Mouse (Mus musculus) layer of hippocampus, adult 9-10 months (tissue): ENCODE results near the gene Lrrc20.
A peak's percentile ranks its signal among the peaks of the same experiment; 100 is the strongest.
"Not testable (repeated sequence)": the region's sequence is repeated elsewhere in the genome, so short reads cannot be mapped to it uniquely, and the experiment has no call there.

Experiments used
- DNase-seq: peaks from one replicate; pipeline ENCODE4 v3.0.0; 2022; ENCODE audit warnings: low spot score

Lrrc20 gene

DNA sequence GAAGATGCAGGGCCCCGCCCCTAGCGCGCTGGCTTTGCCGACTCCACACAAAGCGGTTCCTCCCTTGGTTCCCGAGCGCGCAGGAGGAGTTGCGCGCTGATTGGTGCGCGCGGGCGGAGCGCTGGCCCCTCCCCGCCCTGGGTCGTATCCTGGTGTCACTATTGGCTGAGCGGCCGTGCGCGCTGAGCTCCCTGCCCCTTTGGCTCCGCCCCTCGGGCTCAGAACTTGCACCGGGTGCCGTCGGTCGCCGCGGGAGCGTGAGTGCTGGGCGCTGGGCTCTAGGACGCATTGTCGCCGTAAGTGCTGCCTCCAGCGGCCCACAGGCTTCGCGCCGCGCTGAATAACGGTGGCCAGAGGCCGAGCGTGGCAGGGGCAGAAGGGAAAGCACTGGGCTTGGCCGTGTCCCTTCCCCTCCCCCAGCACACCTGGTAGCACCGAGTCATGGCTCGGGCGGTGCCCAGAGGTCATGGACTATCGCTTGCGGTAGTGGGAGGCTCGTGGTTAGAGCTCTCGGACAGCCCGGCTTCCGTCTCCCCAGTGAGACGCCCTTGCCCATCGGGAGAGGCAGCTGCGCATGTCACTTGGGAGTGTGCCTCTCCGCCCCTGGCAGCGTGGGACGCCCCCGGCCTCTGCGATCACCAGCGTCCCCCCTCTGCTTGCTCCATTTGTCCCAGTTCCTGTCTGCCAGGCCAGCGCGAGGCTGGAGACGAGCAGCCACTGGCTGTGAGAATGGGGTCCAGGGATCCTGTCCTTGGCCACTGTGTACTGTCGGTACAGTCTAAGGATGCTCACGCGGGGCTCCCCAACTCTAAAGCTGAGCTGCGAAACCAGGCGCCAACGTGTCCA lies at the start of gene Lrrc20:
Gene Lrrc20 (plus strand): TSS at position 208 of the 846 bp plus-strand sequence.
- peak; percentile 84 for DNase-seq

GRCm38 (mm10) chr10:61426251-61426757 lies 49.3 kb upstream of the Lrrc20 start:
- DNase-seq: no peak

- no peak for DNase-seq
Measured at GRCm38 (mm10) chr10:61427951-61428350, 47.6 kb upstream of the Lrrc20 start.

DNA sequence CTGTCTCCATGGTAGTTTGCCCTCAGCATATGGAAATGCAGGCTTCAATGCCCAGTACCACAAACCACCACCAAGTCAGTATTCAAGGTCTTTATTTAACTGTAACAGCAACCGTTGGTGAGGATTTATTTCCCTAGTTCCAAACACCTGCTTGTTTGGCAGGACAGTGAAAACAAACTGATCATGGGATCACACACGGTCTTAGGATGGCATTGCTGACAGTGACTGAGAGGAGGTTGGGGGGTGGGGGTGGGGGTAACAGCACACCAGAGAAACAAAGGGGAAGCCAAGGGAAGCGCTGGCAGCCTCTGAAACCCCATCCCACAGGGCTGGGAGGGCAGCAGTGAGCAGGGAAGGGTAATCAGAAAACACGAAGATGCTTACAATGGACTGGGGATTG lies 47.2 kb upstream of the Lrrc20 start:
- no peak for DNase-seq

DNA sequence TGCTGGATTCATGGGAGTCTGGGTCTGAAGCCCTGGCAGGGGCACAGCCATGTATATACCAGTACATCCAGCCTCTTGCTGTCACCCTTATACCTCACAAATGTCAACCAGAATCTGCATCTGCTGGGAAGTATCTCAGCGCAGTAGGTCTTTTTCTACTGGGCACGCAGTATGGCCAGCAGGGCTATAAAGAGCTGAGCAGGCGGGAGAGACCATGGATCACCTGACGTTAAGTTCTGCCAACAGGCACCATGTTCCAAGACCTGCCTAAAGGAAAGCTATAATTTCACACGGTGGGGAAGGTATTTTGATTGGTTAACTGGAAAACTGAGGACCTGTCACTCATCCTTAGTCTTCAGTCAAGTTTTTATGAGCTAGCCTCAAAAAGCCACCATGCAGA lies 46.6 kb upstream of the Lrrc20 start:
- no peak for DNase-seq

GRCm38 (mm10) chr10:61431375-61431774 lies 44.2 kb upstream of the Lrrc20 start:
- DNase-seq: no peak

DNA sequence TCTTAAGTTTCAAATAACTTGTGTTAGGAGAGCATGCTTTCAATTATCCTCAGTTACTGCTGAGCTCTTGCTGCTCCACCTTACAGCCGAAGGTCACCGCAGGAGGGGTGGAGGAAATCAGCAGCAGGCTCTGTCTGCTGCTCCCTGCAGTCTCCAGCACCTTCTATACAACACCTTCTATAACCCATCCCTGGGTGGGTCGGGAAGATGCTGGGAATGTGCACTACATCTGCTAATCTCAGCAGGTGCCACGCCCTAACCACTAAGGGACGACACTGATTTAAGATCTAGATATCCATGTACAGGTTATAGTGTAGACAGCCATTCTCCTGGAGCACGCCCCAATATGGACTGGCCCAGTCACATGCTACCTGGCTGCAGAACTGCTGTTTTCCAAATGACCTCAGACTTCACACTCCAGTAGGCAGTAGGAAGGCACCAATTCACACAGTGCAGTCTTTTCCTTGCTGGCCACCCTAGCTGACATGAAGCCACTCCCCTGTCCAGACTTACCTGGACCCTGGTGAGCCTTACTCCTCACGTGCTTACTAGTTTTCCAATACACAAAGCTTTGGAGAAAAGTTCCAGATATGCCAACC lies 35.3 kb upstream of the Lrrc20 start:
- no peak for DNase-seq

DNA sequence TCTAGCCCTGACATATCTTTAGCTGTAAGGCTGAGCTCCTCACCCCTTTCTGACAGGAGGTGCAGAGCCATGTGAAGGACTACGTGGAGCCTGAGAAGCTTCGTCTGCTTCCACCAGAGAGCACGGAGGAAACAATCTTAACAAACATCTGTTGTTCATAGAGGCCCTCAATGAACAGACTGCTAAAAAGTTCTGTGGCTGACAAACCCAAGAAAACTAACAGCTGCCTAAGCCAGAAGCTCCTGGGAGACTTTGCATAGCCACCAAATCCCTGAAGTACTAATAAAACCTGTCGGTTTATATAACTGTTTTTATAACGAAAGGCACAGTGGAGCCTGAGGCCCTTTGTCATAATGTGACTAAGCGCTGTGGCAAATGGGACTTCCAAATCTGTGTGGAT lies 32.1 kb upstream of the Lrrc20 start:
- DNase-seq: no peak

GRCm38 (mm10) chr10:61443876-61444275 lies 31.7 kb upstream of the Lrrc20 start:
- DNase-seq: no peak

- peak; percentile 41 for DNase-seq
Measured at GRCm38 (mm10) chr10:61445016-61445415, 30.6 kb upstream of the Lrrc20 start.

DNA sequence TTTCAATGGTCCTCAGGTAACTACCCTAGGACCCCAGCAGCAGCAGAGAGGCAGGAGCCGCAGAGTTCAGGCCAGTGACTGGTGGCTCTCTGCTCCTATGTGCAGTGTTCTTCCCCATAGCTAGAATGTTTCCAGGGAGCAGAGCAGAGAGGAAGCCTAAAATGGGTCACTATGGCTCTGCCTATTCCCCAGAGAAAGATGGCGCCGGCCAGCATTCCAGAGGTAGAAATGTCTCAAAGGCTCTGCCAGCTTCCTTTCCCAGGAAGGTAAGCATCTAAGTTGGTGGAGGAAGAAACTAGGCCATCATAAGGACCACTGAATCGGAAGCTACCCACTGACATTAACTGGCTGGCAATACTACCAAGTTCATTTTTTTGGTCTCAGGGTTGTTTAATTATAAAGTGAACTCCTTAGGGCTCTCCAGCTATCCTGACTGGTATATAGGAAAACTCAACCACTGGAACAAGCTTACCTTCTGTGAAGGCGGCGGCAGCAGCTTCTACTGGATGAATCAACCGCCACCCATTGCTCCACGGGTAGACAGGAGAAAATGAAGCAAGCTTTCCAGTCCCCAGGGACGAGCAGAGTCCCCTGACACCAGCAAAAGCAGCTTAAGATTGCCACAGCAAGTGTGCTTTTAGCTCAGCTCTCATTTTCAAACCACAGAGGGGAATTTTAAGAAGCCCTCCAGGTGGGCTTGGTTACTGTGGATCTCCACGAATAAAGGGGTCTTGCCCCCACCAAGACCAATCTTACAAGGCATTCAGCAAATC lies 27.8 kb upstream of the Lrrc20 start:
- DNase-seq: no peak

DNA sequence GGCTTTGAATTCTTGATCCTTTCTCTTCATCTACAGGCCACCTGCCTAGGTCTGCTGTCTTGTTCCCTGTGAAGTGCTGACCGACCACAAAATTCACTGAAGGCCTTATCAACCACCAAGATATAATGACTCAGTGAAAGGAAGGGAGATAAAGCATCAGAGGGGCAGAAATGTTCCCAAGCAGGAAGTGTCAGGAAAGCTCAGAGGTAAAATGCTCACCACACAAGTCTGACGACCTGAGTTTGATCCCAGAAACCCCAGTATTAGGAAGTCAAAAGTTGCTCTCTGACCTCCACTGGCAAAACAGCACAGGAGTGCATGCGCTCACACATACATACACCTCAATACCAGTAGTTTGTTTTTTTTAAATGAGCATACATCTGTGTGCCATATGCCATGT lies 26.8 kb upstream of the Lrrc20 start:
- no peak for DNase-seq

DNA sequence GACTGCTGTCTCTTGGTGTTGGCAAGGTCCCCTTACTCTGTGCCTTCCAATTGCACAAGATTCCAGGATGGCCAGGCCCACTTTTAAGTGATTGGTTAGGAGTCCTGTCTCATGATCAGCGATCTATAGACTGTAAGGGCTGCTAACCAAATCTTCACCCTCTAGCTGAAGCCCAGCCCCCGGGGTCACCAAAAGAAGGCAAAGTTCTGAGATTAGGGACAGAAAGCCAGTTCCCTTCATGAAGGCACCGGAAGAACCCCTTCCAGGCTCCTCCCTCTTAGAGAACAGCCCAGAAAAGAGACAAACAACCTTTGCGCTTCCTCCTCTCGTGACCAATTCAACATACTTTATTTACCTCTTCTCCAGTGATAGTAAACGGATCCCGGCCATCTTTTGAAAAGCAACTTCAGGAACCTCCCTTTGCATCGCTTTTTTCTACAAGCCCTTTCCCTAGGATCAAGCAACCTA lies 24.1 kb upstream of the Lrrc20 start:
- no peak for DNase-seq

DNA sequence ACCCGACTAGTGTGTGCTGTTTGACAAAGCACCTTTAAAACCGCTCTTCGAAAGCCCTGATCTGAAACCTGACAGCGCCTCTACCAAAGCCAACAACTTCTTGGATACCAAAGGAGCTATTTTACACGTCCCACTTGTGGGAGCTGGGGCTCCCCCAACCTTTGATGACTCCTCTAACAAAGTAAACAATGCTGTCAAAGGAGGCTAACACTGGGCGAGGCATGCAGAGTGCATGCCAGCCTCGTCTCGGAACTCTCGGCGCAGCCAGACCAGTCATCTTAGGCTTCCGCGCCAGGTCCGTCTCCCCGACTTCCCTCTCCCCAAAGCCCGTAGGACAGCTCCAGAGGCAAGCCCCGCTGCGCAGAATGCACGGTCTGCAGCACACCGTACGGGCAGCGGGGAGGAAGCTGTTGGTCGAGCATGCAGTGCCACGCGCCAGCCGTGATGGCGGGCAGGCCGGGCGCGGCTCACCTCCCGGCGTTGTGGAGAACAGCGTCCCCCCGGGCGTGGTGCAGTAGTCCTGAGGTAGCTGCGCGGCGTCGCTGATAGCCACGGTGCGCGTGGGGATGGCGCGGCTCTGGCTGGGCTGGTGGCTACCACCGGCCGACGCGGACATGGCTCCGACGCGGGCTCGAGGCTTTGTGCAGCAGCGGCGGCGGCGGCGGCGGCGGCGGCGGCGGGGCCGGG lies 23.5 kb upstream of the Lrrc20 start:
- no peak for DNase-seq

GRCm38 (mm10) chr10:61452645-61453044 lies 23.0 kb upstream of the Lrrc20 start, which contains the start of gene Eif4ebp2:
Gene Eif4ebp2 (minus strand): TSS chr10:61452661.
- peak; percentile 97 for DNase-seq

- not testable (repeated sequence) for DNase-seq
Measured at GRCm38 (mm10) chr10:61453171-61453570, 22.4 kb upstream of the Lrrc20 start.

- no peak for DNase-seq
Measured at GRCm38 (mm10) chr10:61457182-61457581, 18.4 kb upstream of the Lrrc20 start.

GRCm38 (mm10) chr10:61465009-61465408 lies 10.6 kb upstream of the Lrrc20 start:
- DNase-seq: no peak

DNA sequence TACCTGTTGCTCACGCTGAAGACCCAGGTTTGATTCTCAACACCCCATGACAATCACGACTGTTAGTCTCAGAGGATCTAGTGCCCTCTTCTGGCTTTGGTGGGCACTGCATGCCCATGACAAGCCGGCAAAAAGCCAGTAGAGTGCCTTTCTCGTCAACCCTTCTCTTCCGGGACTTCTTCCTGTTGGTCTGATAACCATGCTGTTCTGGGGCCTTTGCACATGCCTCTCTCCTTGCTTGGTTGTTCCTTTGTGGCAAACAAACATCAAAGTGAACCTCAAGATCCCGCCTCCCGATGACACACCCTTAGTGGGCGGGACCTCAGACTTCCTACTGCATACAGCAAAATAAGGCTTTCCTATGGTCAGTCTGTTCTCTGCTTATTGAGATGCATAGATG lies 9.4 kb upstream of the Lrrc20 start:
- no peak for DNase-seq

GRCm38 (mm10) chr10:61466873-61467272 lies 8.7 kb upstream of the Lrrc20 start:
- no peak for DNase-seq

DNA sequence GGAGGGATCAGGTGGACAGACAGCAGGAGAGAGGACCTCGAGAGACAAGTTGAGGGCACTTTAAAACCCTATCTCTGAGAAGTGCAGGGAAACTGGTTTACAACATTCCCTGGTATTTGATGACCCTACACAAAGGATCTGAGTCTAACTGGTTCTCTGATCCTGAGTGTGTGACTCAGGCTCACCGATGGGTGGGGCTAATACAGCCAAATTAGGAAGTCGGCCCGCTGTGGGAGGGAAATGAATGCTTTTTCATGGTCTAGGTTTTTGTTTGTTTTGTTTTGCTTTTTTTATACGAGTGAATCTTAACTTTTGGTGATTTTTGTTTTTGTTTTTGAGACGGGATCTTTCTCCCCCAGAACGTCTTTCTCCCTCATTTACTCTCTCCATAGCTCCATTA lies 6.7 kb upstream of the Lrrc20 start:
- DNase-seq: no peak

GRCm38 (mm10) chr10:61473640-61474039 lies 2.0 kb upstream of the Lrrc20 start:
- no peak for DNase-seq
